Mouse (Mus musculus): Measurements from ENCODE around the gene Kif3c.

DNA sequence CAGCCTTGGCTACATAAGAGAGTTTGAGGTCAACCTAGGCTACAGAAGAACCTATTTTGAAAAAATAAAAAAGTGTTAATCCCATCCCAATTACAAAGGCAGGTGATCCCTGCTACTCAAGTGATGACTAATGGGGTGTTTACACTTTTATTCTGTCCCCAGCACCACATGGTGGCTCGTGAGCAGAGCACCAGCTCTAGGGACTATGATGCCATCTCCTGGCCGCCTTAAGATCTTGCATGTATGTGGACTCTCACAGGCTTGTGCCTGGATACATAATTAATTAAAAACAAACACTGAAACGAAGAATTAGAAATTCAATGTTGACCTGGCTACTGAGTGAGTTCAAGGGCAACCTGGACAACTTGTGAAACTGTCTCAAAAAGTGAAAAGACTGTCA, 12.3 kb downstream of the Kif3c start:
- TF ChIP-seq POLR2A (IDR thresholded peaks at IDR 0.05; ENCODE audit: insufficient read depth, low read length) (no peak), CTCF (IDR thresholded peaks at IDR 0.05; ENCODE audit: low read depth, low read length) (peak; percentile 78)

Measured in ES-Bruce4 (cell line).